Mouse (Mus musculus): ENCODE data around the gene Eif2b5.

DNA sequence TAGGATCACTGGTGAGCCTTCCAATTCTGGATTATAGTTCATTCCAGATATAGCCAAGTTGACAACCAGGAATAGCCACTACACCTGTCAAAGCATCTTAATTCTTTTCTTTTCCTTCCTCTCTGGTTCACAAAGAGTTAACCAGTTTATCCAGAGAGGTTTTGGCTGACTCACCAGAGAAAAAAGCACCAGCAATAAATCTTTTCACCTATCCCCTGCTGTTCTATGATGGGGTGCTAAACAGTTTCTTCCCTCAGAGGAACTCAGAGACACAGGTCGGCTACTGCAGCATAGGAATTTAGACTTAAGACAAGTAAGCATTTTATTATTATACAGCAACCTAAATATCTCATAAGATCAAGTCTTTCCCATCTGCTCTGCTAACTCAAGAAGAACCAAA is 42.5 kb upstream of the Eif2b5 start:
- no peak for TF ChIP-seq CTCF (IDR thresholded peaks at IDR 0.05; ENCODE audit: control insufficient read depth, insufficient read depth, low read length)
- no peak for TF ChIP-seq POLR2A (IDR thresholded peaks at IDR 0.05; ENCODE audit: borderline replicate concordance, control insufficient read depth, low read depth, low read length)
